9 mouse cellular contexts compared by ENCODE assay signal in the genomic region with DNA sequence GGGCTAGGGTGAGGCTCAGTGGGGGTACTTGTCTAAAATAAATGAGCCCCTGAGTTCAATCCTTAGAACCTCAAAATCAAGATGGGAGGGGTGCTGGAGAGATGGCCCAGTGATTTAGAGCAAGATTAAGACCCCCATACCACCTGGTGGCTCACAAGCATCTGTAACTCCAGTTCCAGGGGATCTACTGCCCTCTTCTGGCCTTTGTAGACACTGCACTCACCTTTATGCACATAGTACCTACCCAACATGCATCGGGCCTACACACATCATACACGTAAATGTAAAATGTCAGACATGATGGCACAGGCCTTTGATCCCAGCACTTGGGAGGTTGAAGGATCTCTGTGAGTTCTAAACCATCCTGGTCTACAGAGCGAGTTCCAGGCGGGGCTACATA. TPM values are rescaled to one million over a fixed set of nuclear protein-coding genes. Genes with fewer than 3 reads are reported as not detected.
DNase-seq lines count a peak whose midpoint lies in the region; ATAC-seq and TF ChIP-seq lines count a peak whose summit lies in the region.
"Had no signal": no experiment of that assay in that cellular context is flagged by ENCODE, and none has a peak within 500 bp of the region (broad histone marks: within the 10 kb centered on the region; RNA-seq: fewer than 3 reads in every experiment).

No protein-coding gene starts in this region.

- H3K27ac ChIP-seq in liver, postnatal 0 days (ENCODE audit: low read depth), result no peak overlapping the region
- no peak overlapping the region for H3K27ac ChIP-seq in liver, embryonic 12.5 days
- H3K27ac ChIP-seq: limb, embryonic 12.5 days had no signal

- peak; percentile 34 for DNase-seq in gastrocnemius, postnatal 14 days
- DNase-seq in gastrocnemius, postnatal 25 days, result no peak
- DNase-seq in liver, postnatal 0 days, result peak; percentile 39
- peak; percentile 92 for DNase-seq in R1 (ENCODE audit: low read depth, low spot score)
- DNase-seq in lung, postnatal 10 days, result peak; percentile 77
- no peak for DNase-seq in cerebellum, adult 9-10 months
- DNase-seq in cerebellum, adult 11-12 months, result no peak

- H3K4me3 ChIP-seq in liver, postnatal 0 days (ENCODE audit: low read depth, low read length), result no peak overlapping the region
- no peak overlapping the region for H3K4me3 ChIP-seq in liver, embryonic 12.5 days
- H3K4me3 ChIP-seq: limb, embryonic 12.5 days had no signal

- no peak overlapping the region for H3K4me2 ChIP-seq in liver, postnatal 0 days (ENCODE audit: low read depth, low read length)
- H3K4me2 ChIP-seq in liver, embryonic 12.5 days, result no peak overlapping the region
- H3K4me2 ChIP-seq: limb, embryonic 12.5 days had no signal

- no peak overlapping the region for H3K9ac ChIP-seq in liver, postnatal 0 days (replicated peaks)
- H3K9ac ChIP-seq in liver, embryonic 12.5 days, result no peak overlapping the region
- H3K9ac ChIP-seq: limb, embryonic 12.5 days had no signal

- ATAC-seq in liver, postnatal 0 days, result no peak
- no peak for ATAC-seq in liver, embryonic 12.5 days

- H3K4me1 ChIP-seq in liver, postnatal 0 days (ENCODE audit: insufficient read depth), result peaks cover 5% of the 10 kb centered on the region
- H3K4me1 ChIP-seq in liver, embryonic 12.5 days, result 0 out of 2 replicates have a peak, but pooled peaks cover 4% of the 10 kb centered on the region
- H3K4me1 ChIP-seq: limb, embryonic 12.5 days had no signal

- H3K36me3 ChIP-seq in liver, postnatal 0 days (replicated peaks; ENCODE audit: insufficient read depth, low read length), result no peaks in the 10 kb centered on the region
- no peaks in the 10 kb centered on the region for H3K36me3 ChIP-seq in liver, embryonic 12.5 days
- H3K36me3 ChIP-seq: limb, embryonic 12.5 days had no signal

- H3K27me3 ChIP-seq in liver, postnatal 0 days (ENCODE audit: insufficient read depth, low read length), result no peaks in the 10 kb centered on the region
- H3K27me3 ChIP-seq in liver, embryonic 12.5 days (replicated peaks), result peaks cover 9% of the 10 kb centered on the region

- H3K9me3 ChIP-seq in liver, postnatal 0 days (ENCODE audit: low read length), result peaks cover 4% of the 10 kb centered on the region; the same call in 1 of the 2 replicates
- no peaks in the 10 kb centered on the region for H3K9me3 ChIP-seq in liver, embryonic 12.5 days (replicated peaks)

- peak; percentile 63 for TF ChIP-seq CTCF in liver, postnatal 0 days (IDR thresholded peaks at IDR 0.05; ENCODE audit: low read depth)

- TF ChIP-seq EP300 in liver, postnatal 0 days (IDR thresholded peaks at IDR 0.05; ENCODE audit: low read depth), result no peak

- 75% methylated on average over 4 of the region's 4 CpGs for WGBS in liver, postnatal 0 days (ENCODE audit: insufficient replicate concordance)
- WGBS in liver, embryonic 12.5 days (ENCODE audit: insufficient replicate concordance), result 79% methylated on average over 4 of the region's 4 CpGs

- intact Hi-C loops in gastrocnemius, postnatal 14 days (cut with DNase I; ENCODE audit: low total_unique reads), result no loop called here

RNA-seq across cellular contexts. Expression of gene Bcam, which starts 11.8 kb away (rescaled TPM):
- total RNA-seq in gastrocnemius, postnatal 14 days (2021), result 10 to 100 TPM; 48.5 to 51.9 TPM
- total RNA-seq in gastrocnemius, postnatal 25 days (2021), result 10 to 100 TPM; 25.3 to 33.9 TPM
- polyA plus RNA-seq in liver, postnatal 0 days (2015; fragmentation: Nextera tagmentation; extraction: Ambion mirVana), result 8.8 and 9.3 TPM in 2 replicates
- 11.1 and 11.3 TPM in 2 replicates for polyA plus RNA-seq in liver, embryonic 12.5 days (2016; fragmentation: Nextera tagmentation; extraction: Ambion mirVana)

RNA-seq across cellular contexts. Expression of gene Cblc, which starts 14.0 kb away (rescaled TPM):
- total RNA-seq in gastrocnemius, postnatal 14 days (2021), result not detected
- total RNA-seq in gastrocnemius, postnatal 25 days (2021), result not detected
- polyA plus RNA-seq in liver, postnatal 0 days (2015; fragmentation: Nextera tagmentation; extraction: Ambion mirVana), result 9.6 and 10.8 TPM in 2 replicates
- polyA plus RNA-seq in liver, embryonic 12.5 days (2016; fragmentation: Nextera tagmentation; extraction: Ambion mirVana), result 0.95 and 1.0 TPM in 2 replicates

RNA-seq across cellular contexts. Expression of gene Nectin2, which starts 32.4 kb away (rescaled TPM):
- total RNA-seq in gastrocnemius, postnatal 14 days (2021), result 10 to 100 TPM in 1 of 2 experiments, 1 to 10 TPM in 1; 9.8 to 12.9 TPM
- total RNA-seq in gastrocnemius, postnatal 25 days (2021), result 1 to 10 TPM; 2.1 to 3.9 TPM
- 51.0 and 51.3 TPM in 2 replicates for polyA plus RNA-seq in liver, postnatal 0 days (2015; fragmentation: Nextera tagmentation; extraction: Ambion mirVana)
- 31.9 and 34.4 TPM in 2 replicates for polyA plus RNA-seq in liver, embryonic 12.5 days (2016; fragmentation: Nextera tagmentation; extraction: Ambion mirVana)

RNA-seq across cellular contexts. Expression of gene Bcl3, which starts 39.9 kb away (rescaled TPM):
- 1 to 10 TPM; 3.2 to 4.1 TPM for total RNA-seq in gastrocnemius, postnatal 14 days (2021)
- total RNA-seq in gastrocnemius, postnatal 25 days (2021), result 1 to 10 TPM; 1.2 TPM
- 5.4 and 11.2 TPM in 2 replicates for polyA plus RNA-seq in liver, postnatal 0 days (2015; fragmentation: Nextera tagmentation; extraction: Ambion mirVana)
- polyA plus RNA-seq in liver, embryonic 12.5 days (2016; fragmentation: Nextera tagmentation; extraction: Ambion mirVana), result 3.7 and 5.4 TPM in 2 replicates

Comparison
In these comparisons a context has a peak if more than half of its experiments do, and no peak if none do; other contexts are left out.
1. DNase-seq: peak in gastrocnemius, postnatal 14 days (single experiment), liver, postnatal 0 days (single experiment), R1 (single experiment) and lung, postnatal 10 days (single experiment); none in gastrocnemius, postnatal 25 days (single experiment), cerebellum, adult 9-10 months (single experiment) and cerebellum, adult 11-12 months (single experiment).